Mouse (Mus musculus) MEL (cell line): ENCODE measurements at regions not wholly inside any gene's neighbourhood (a gene's known extent, or its start where the extent isn't known, plus 50 kb on each side); places are given as distances from the start of the nearest gene placed in this dataset.

Source experiments
- DNase-seq: peaks from one replicate; pipeline ENCODE4 v3.0.0; 2011; ENCODE audit warnings: low read depth, low spot score
- H3K27ac ChIP-seq: 2 replicates; pipeline ENCODE4 v1.5.1; 2012; ENCODE audit warnings: low read depth, mild to moderate bottlenecking, control low read depth, low read length, moderate library complexity; ENCODE audit not compliant: control insufficient read depth
- H3K27me3 ChIP-seq, 2 experiments: fragments of 150-350 bp in 1 of 2; sonication (generic) in 1 of 2; 2 replicates each; pipeline ENCODE4 v1.6.1; 2012; ENCODE audit warnings: low read length in 2 of 2, mild to moderate bottlenecking in 2 of 2, improper control_type of control experiment in 1 of 2, moderate library complexity in 1 of 2; ENCODE audit not compliant: insufficient read depth in 2 of 2, control insufficient read depth in 1 of 2
- H3K36me3 ChIP-seq, 2 experiments: 2 replicates each; pipeline ENCODE4 v1.6.1; 2012 to 2014; ENCODE audit warnings: low read length in 2 of 2, improper control_type of control experiment in 1 of 2, inconsistent platforms in 1 of 2, mild to moderate bottlenecking in 1 of 2; ENCODE audit not compliant: insufficient read depth in 2 of 2, control insufficient read depth in 1 of 2
- H3K4me1 ChIP-seq, 2 experiments: fragments of 150-350 bp in 1 of 2; sonication (generic) in 1 of 2; 2 replicates each; pipeline ENCODE4 v1.6.1; 2012; ENCODE audit warnings: low read length in 2 of 2, improper control_type of control experiment in 1 of 2, mild to moderate bottlenecking in 1 of 2; ENCODE audit not compliant: insufficient read depth in 2 of 2, control insufficient read depth in 1 of 2
- H3K4me3 ChIP-seq, 2 experiments: fragments of 150-350 bp in 1 of 2; sonication (generic) in 1 of 2; 2 replicates each; pipeline ENCODE4 v1.5.1; 2012; ENCODE audit warnings: low read depth in 2 of 2, low read length in 2 of 2, mild to moderate bottlenecking in 2 of 2, moderate library complexity in 2 of 2, control low read depth in 1 of 2, improper control_type of control experiment in 1 of 2; ENCODE audit not compliant: control insufficient read depth in 1 of 2, insufficient read depth in 1 of 2
- H3K79me2 ChIP-seq: 2 replicates; pipeline ENCODE4 v1.6.1; 2012; ENCODE audit warnings: mild to moderate bottlenecking, low read length, moderate library complexity; ENCODE audit not compliant: control insufficient read depth, poor library complexity, insufficient read depth
- H3K9ac ChIP-seq: 2 replicates; pipeline ENCODE4 v1.6.1; 2012; ENCODE audit warnings: low read depth, mild to moderate bottlenecking, control low read depth, low read length, moderate library complexity; ENCODE audit not compliant: control insufficient read depth, poor library complexity, severe bottlenecking
- H3K9me3 ChIP-seq: fragments of 150-350 bp; sonication (generic); replicated peaks from 2 replicates; pipeline ENCODE4 v1.6.1; 2012; ENCODE audit warnings: mild to moderate bottlenecking, low read length, improper control_type of control experiment, moderate library complexity; ENCODE audit not compliant: insufficient read depth
- BHLHE40 ChIP-seq: IDR thresholded peaks from 2 replicates; pipeline ENCODE4 v1.6.1; 2012; ENCODE audit warnings: low read depth, mild to moderate bottlenecking, inconsistent platforms, low read length, improper control_type of control experiment, borderline replicate concordance
- CHD2 ChIP-seq: IDR thresholded peaks from 2 replicates; pipeline ENCODE4 v1.6.1; 2011; ENCODE audit warnings: low read length, improper control_type of control experiment
- ELF1 ChIP-seq: IDR thresholded peaks from 2 replicates; pipeline ENCODE4 v1.6.1; 2014; ENCODE audit warnings: low read depth, mild to moderate bottlenecking, inconsistent platforms, low read length, improper control_type of control experiment, moderate library complexity
- EP300 ChIP-seq, 2 experiments: IDR thresholded peaks; 2 replicates each; pipeline ENCODE4 v1.6.1; 2011; ENCODE audit warnings: improper control_type of control experiment in 2 of 2, low read length in 2 of 2, low read depth in 1 of 2, mild to moderate bottlenecking in 1 of 2
- ETS1 ChIP-seq: IDR thresholded peaks from 2 replicates; pipeline ENCODE4 v1.6.1; 2012; ENCODE audit warnings: low read depth, mild to moderate bottlenecking, inconsistent platforms, low read length, improper control_type of control experiment, moderate library complexity
- GABPA ChIP-seq: IDR thresholded peaks from 2 replicates; pipeline ENCODE4 v1.6.1; 2012; ENCODE audit warnings: low read depth, mild to moderate bottlenecking, inconsistent platforms, low read length, improper control_type of control experiment, moderate library complexity
- GATA1 ChIP-seq: IDR thresholded peaks from 2 replicates; pipeline ENCODE4 v1.6.1; 2011; ENCODE audit warnings: low read depth, low read length, improper control_type of control experiment
- JUND ChIP-seq: IDR thresholded peaks from 2 replicates; pipeline ENCODE4 v1.6.1; 2011; ENCODE audit warnings: low read depth, mild to moderate bottlenecking, improper control_type of control experiment, low read length
- KAT2A ChIP-seq: conservative IDR thresholded peaks from 2 replicates; pipeline ENCODE4 v1.6.1; 2012; ENCODE audit warnings: low read depth, low read length, improper control_type of control experiment, inconsistent platforms
- MAX ChIP-seq: IDR thresholded peaks from 2 replicates; pipeline ENCODE4 v1.6.1; 2011; ENCODE audit warnings: low read length, improper control_type of control experiment
- MYC ChIP-seq: IDR thresholded peaks from 2 replicates; pipeline ENCODE4 v1.6.1; 2011; ENCODE audit warnings: low read depth, mild to moderate bottlenecking, low read length, improper control_type of control experiment, moderate library complexity
- POLR2AphosphoS2 ChIP-seq: IDR thresholded peaks from 2 replicates; pipeline ENCODE4 v1.6.1; 2011; ENCODE audit warnings: low read length, improper control_type of control experiment
- RCOR1 ChIP-seq: IDR thresholded peaks from 2 replicates; pipeline ENCODE4 v1.6.1; 2012; ENCODE audit warnings: low read depth, mild to moderate bottlenecking, inconsistent platforms, low read length, improper control_type of control experiment
- SIN3A ChIP-seq: IDR thresholded peaks from 2 replicates; pipeline ENCODE4 v1.6.1; 2012; ENCODE audit warnings: low read length, improper control_type of control experiment, inconsistent platforms
- SMC3 ChIP-seq: IDR thresholded peaks from 2 replicates; pipeline ENCODE4 v1.6.1; 2011; ENCODE audit warnings: low read depth, low read length, improper control_type of control experiment
- TBP ChIP-seq: IDR thresholded peaks from 2 replicates; pipeline ENCODE4 v1.8.0; 2011; ENCODE audit warnings: low read depth, low read length, improper control_type of control experiment
- ZMIZ1 ChIP-seq: IDR thresholded peaks from 2 replicates; pipeline ENCODE4 v1.6.1; 2012; ENCODE audit warnings: low read depth, mild to moderate bottlenecking, inconsistent platforms, low read length, improper control_type of control experiment, moderate library complexity

GRCm38 (mm10) chr12:12765055-12765454, 176.7 kb downstream of the Mycn start:
- no peak overlapping the region for H3K9ac ChIP-seq
- no peak for TF ChIP-seq JUND
- TF ChIP-seq ZMIZ1, result no peak
- TF ChIP-seq BHLHE40, result no peak
- TF ChIP-seq TBP, result no peak
- no peak for TF ChIP-seq MYC
- no peak for TF ChIP-seq MAX
- TF ChIP-seq KAT2A, result no peak
- TF ChIP-seq ELF1, result no peak
- no peaks in the 10 kb centered on the region for H3K9me3 ChIP-seq
- no peaks in the 10 kb centered on the region for H3K4me1 ChIP-seq
- no peak overlapping the region for H3K4me3 ChIP-seq
- no peak overlapping the region for H3K27ac ChIP-seq
- H3K79me2 ChIP-seq, result no peaks in the 10 kb centered on the region
- no peak for DNase-seq
- H3K36me3 ChIP-seq, result no peaks in the 10 kb centered on the region
- no peaks in the 10 kb centered on the region for H3K27me3 ChIP-seq

- H3K4me3 ChIP-seq, result no peak overlapping the region
- H3K27ac ChIP-seq, result no peak overlapping the region
- H3K36me3 ChIP-seq, result no peaks in the 10 kb centered on the region
- no peaks in the 10 kb centered on the region for H3K79me2 ChIP-seq
- H3K27me3 ChIP-seq, result no peaks in the 10 kb centered on the region
- DNase-seq, result no peak
- no peaks in the 10 kb centered on the region for H3K4me1 ChIP-seq
- no peak overlapping the region for H3K9ac ChIP-seq
- TF ChIP-seq GATA1 (no peak), EP300 (IDR thresholded peaks at IDR 0.05; ENCODE audit: low read depth in 1 of 2, low read length in 2 of 2) (no peak), ETS1 (no peak), SMC3 (no peak), RCOR1 (no peak)
- H3K9me3 ChIP-seq, result no peaks in the 10 kb centered on the region
Measured at GRCm38 (mm10) chr12:12764586-12764985, 177.1 kb downstream of the Mycn start.

- no peak for DNase-seq
- Histone ChIP-seq H3K9me3 (no peaks in the 10 kb centered on the region), H3K4me3 (no peak overlapping the region), H3K27me3 (no peaks in the 10 kb centered on the region), H3K27ac (no peak overlapping the region), H3K79me2 (no peaks in the 10 kb centered on the region), H3K4me1 (no peaks in the 10 kb centered on the region), H3K9ac (no peak overlapping the region), H3K36me3 (no peaks in the 10 kb centered on the region)
- TF ChIP-seq CHD2, result no peak
- no peak for TF ChIP-seq MAX
- TF ChIP-seq POLR2AphosphoS2, result no peak
- no peak for TF ChIP-seq SIN3A
- TF ChIP-seq SMC3, result no peak
- TF ChIP-seq GABPA, result no peak
Measured at GRCm38 (mm10) chr12:12756301-12756948, 185.3 kb downstream of the Mycn start.
